Mouse (Mus musculus): ENCODE results near the gene Aqp11. TPM values are rescaled to one million over a fixed set of nuclear protein-coding genes. Genes with fewer than 3 reads are reported as not detected.

Aqp11 gene
- total and polyA plus RNA-seq, 3 experiments = 11.0 to 28.3 (median 18.0) TPM

- DNase-seq (ENCODE audit: low spot score) (no peak), ATAC-seq (ENCODE audit: extremely low read depth, insufficient number of reproducible peaks, low FRiP score, poor library complexity, severe bottlenecking) (no peak)
- H3K36me3 ChIP-seq (replicated peaks) = no peaks in the 10 kb centered on the region
- peaks cover 5% of the 10 kb centered on the region; the same call in 1 of the 2 replicates for H3K27me3 ChIP-seq (ENCODE audit: insufficient read depth, low read length)
- peaks cover 21% of the 10 kb centered on the region for H3K4me1 ChIP-seq (ENCODE audit: insufficient read depth, low read depth, low read length)
- no peak overlapping the region for H3K4me3 ChIP-seq (ENCODE audit: low read depth, low read length)
- TF ChIP-seq TAL1 (conservative IDR thresholded peaks at IDR 0.05; ENCODE audit: low read depth, low read length) = no peak
- no peak for TF ChIP-seq GATA1 (IDR thresholded peaks at IDR 0.05; ENCODE audit: borderline replicate concordance, low read length)
- TF ChIP-seq CTCF (IDR thresholded peaks at IDR 0.05; ENCODE audit: low read depth, low read length) = no peak
- TF ChIP-seq GATA2 (IDR thresholded peaks at IDR 0.05; ENCODE audit: borderline replicate concordance, low read depth, low read length) = no peak
- no peak for TF ChIP-seq POLR2AphosphoS5 (IDR thresholded peaks at IDR 0.05; ENCODE audit: insufficient replicate concordance, low read depth, low read length)
- no peaks in the 10 kb centered on the region for H3K9me3 ChIP-seq (replicated peaks)
Observed at GRCm38 (mm10) chr7:97765963-97766347, 27.9 kb upstream of the Aqp11 start.

- Histone ChIP-seq H3K4me3 (ENCODE audit: low read depth, low read length) (no peak overlapping the region), H3K9me3 (replicated peaks) (no peaks in the 10 kb centered on the region), H3K27me3 (ENCODE audit: insufficient read depth, low read length) (peaks cover 5% of the 10 kb centered on the region; the same call in 1 of the 2 replicates), H3K36me3 (replicated peaks) (no peaks in the 10 kb centered on the region), H3K4me1 (ENCODE audit: insufficient read depth, low read depth, low read length) (peaks cover 21% of the 10 kb centered on the region)
- ATAC-seq (ENCODE audit: extremely low read depth, insufficient number of reproducible peaks, low FRiP score, poor library complexity, severe bottlenecking) (no peak), DNase-seq (ENCODE audit: low spot score) (no peak)
- TF ChIP-seq CTCF (IDR thresholded peaks at IDR 0.05; ENCODE audit: low read depth, low read length) (no peak), TAL1 (conservative IDR thresholded peaks at IDR 0.05; ENCODE audit: low read depth, low read length) (no peak), GATA1 (IDR thresholded peaks at IDR 0.05; ENCODE audit: borderline replicate concordance, low read length) (no peak), GATA2 (IDR thresholded peaks at IDR 0.05; ENCODE audit: borderline replicate concordance, low read depth, low read length) (no peak), POLR2AphosphoS5 (IDR thresholded peaks at IDR 0.05; ENCODE audit: insufficient replicate concordance, low read depth, low read length) (no peak)
Observed at GRCm38 (mm10) chr7:97765181-97765962, 27.3 kb upstream of the Aqp11 start.

GRCm38 (mm10) chr7:97764591-97764990, 26.5 kb upstream of the Aqp11 start:
- Histone ChIP-seq H3K9me3 (replicated peaks) (no peaks in the 10 kb centered on the region), H3K4me1 (ENCODE audit: insufficient read depth, low read depth, low read length) (peaks cover 21% of the 10 kb centered on the region), H3K27me3 (ENCODE audit: insufficient read depth, low read length) (peaks cover 5% of the 10 kb centered on the region; the same call in 1 of the 2 replicates), H3K36me3 (replicated peaks) (no peaks in the 10 kb centered on the region), H3K4me3 (ENCODE audit: low read depth, low read length) (no peak overlapping the region)
- no peak for DNase-seq (ENCODE audit: low spot score)
- TF ChIP-seq GATA1 (IDR thresholded peaks at IDR 0.05; ENCODE audit: borderline replicate concordance, low read length) = no peak
- no peak for ATAC-seq (ENCODE audit: extremely low read depth, insufficient number of reproducible peaks, low FRiP score, poor library complexity, severe bottlenecking)

GRCm38 (mm10) chr7:97756967-97757881, 19.1 kb upstream of the Aqp11 start:
- Histone ChIP-seq H3K27me3 (ENCODE audit: insufficient read depth, low read length) (peaks cover 19% of the 10 kb centered on the region), H3K4me1 (ENCODE audit: insufficient read depth, low read depth, low read length) (no peaks in the 10 kb centered on the region), H3K9me3 (replicated peaks) (no peaks in the 10 kb centered on the region), H3K4me3 (ENCODE audit: low read depth, low read length) (no peak overlapping the region), H3K36me3 (replicated peaks) (no peaks in the 10 kb centered on the region)
- no peak for ATAC-seq (ENCODE audit: extremely low read depth, insufficient number of reproducible peaks, low FRiP score, poor library complexity, severe bottlenecking)
- DNase-seq (ENCODE audit: low spot score) = no peak
- TF ChIP-seq GATA1 (IDR thresholded peaks at IDR 0.05; ENCODE audit: borderline replicate concordance, low read length) (no peak), CTCF (IDR thresholded peaks at IDR 0.05; ENCODE audit: low read depth, low read length) (no peak), POLR2AphosphoS5 (IDR thresholded peaks at IDR 0.05; ENCODE audit: insufficient replicate concordance, low read depth, low read length) (no peak), TAL1 (conservative IDR thresholded peaks at IDR 0.05; ENCODE audit: low read depth, low read length) (no peak), GATA2 (IDR thresholded peaks at IDR 0.05; ENCODE audit: borderline replicate concordance, low read depth, low read length) (no peak)

- no peak for DNase-seq (ENCODE audit: low spot score)
- ATAC-seq (ENCODE audit: extremely low read depth, insufficient number of reproducible peaks, low FRiP score, poor library complexity, severe bottlenecking) = no peak
- TF ChIP-seq TAL1 (conservative IDR thresholded peaks at IDR 0.05; ENCODE audit: low read depth, low read length) (no peak), GATA1 (IDR thresholded peaks at IDR 0.05; ENCODE audit: borderline replicate concordance, low read length) (no peak), GATA2 (IDR thresholded peaks at IDR 0.05; ENCODE audit: borderline replicate concordance, low read depth, low read length) (no peak), POLR2AphosphoS5 (IDR thresholded peaks at IDR 0.05; ENCODE audit: insufficient replicate concordance, low read depth, low read length) (no peak)
- H3K9me3 ChIP-seq (replicated peaks) = no peaks in the 10 kb centered on the region
- H3K4me3 ChIP-seq (ENCODE audit: low read depth, low read length) = no peak overlapping the region
- H3K27me3 ChIP-seq (ENCODE audit: insufficient read depth, low read length) = no peaks in the 10 kb centered on the region; the same call in 1 of the 2 replicates
- peaks cover 2% of the 10 kb centered on the region for H3K36me3 ChIP-seq (replicated peaks)
- H3K4me1 ChIP-seq (ENCODE audit: insufficient read depth, low read depth, low read length) = peaks cover 50% of the 10 kb centered on the region
Observed at GRCm38 (mm10) chr7:97749207-97750190, 11.4 kb upstream of the Aqp11 start.

All from G1E (cell line).